Mouse (Mus musculus) midbrain, embryonic 11.5 days (tissue): ENCODE measurements at regions not wholly inside any gene's neighbourhood (a gene's known extent, or its start where the extent isn't known, plus 50 kb on each side); places are given as distances from the start of the nearest gene placed in this dataset.
A peak's percentile ranks its signal among the peaks of the same experiment; 100 is the strongest.

Experiments used
- ATAC-seq: fragments of 200-750 bp; cut with Nextera tagmentation; 2 replicates; pipeline ENCODE4 v1.8.0; 2017; ENCODE audit warnings: moderate TSS enrichment, moderate library complexity; ENCODE audit not compliant: low FRiP score
- DNase-seq: peaks from one replicate; pipeline ENCODE4 v3.0.0; 2015; ENCODE audit warnings: low spot score; ENCODE audit errors: missing footprints
- H3K27ac ChIP-seq: fragments of 300-500 bp; sonication (generic); 2 replicates; pipeline ENCODE4 v1.5.1; 2014; ENCODE audit warnings: low read depth, low read length
- H3K27me3 ChIP-seq: fragments of 300-500 bp; sonication (generic); 2 replicates; pipeline ENCODE4 v1.6.1; 2014; ENCODE audit warnings: mild to moderate bottlenecking, low read length, moderate library complexity, mixed read lengths; ENCODE audit not compliant: control insufficient read depth, insufficient read depth
- H3K36me3 ChIP-seq: fragments of 300-500 bp; sonication (generic); 2 replicates; pipeline ENCODE4 v1.6.1; 2014; ENCODE audit warnings: mild to moderate bottlenecking, low read length, moderate library complexity, mixed read lengths; ENCODE audit not compliant: control insufficient read depth, insufficient read depth
- H3K4me1 ChIP-seq: fragments of 300-500 bp; sonication (generic); 2 replicates; pipeline ENCODE4 v1.6.1; 2014; ENCODE audit warnings: low read length; ENCODE audit not compliant: control insufficient read depth, insufficient read depth
- H3K4me2 ChIP-seq: fragments of 300-500 bp; sonication (generic); 2 replicates; pipeline ENCODE4 v1.6.1; 2014; ENCODE audit warnings: mild to moderate bottlenecking, moderate library complexity
- H3K4me3 ChIP-seq: fragments of 300-500 bp; sonication (generic); 2 replicates; pipeline ENCODE4 v1.5.1; 2014; ENCODE audit warnings: low read depth, low read length
- H3K9ac ChIP-seq: fragments of 300-500 bp; sonication (generic); 2 replicates; pipeline ENCODE4 v1.6.1; 2014; ENCODE audit warnings: low read length
- H3K9me3 ChIP-seq: fragments of 300-500 bp; sonication (generic); 2 replicates; pipeline ENCODE4 v1.6.1; 2016; ENCODE audit warnings: low read length; ENCODE audit not compliant: control insufficient read depth
- WGBS: fragments of 180-500 bp; shearing (Covaris S2); extraction: QIAGEN DNeasy Blood & Tissue Kit; methylation state at CpG from one replicate; pipeline ENCODE4 v1.1.7; 2014; 5-methylcytosine and 5-hydroxymethylcytosine counted together

- 91% methylated on average over 3 of the region's 3 CpGs for WGBS
Observed at GRCm38 (mm10) chr13:60507611-60508010, 94.1 kb upstream of the Dapk1 start.

GRCm38 (mm10) chr13:60508054-60508453 lies 93.7 kb upstream of the Dapk1 start:
- DNase-seq = no peak
- H3K9me3 ChIP-seq = no peaks in the 10 kb centered on the region
- WGBS = 81% methylated on average over 4 of the region's 4 CpGs
- H3K4me2 ChIP-seq = no peak overlapping the region
- no peak overlapping the region for H3K9ac ChIP-seq
- no peak for ATAC-seq
- H3K27me3 ChIP-seq = no peaks in the 10 kb centered on the region
- no peaks in the 10 kb centered on the region for H3K4me1 ChIP-seq
- H3K36me3 ChIP-seq = no peaks in the 10 kb centered on the region
- H3K4me3 ChIP-seq = no peak overlapping the region
- no peak overlapping the region for H3K27ac ChIP-seq

More at GRCm38 (mm10) chr13:60507611-60508010, 94.1 kb upstream of the Dapk1 start:
- Histone ChIP-seq H3K9ac (no peak overlapping the region), H3K36me3 (no peaks in the 10 kb centered on the region), H3K4me2 (no peak overlapping the region), H3K9me3 (no peaks in the 10 kb centered on the region), H3K4me3 (no peak overlapping the region), H3K27ac (no peak overlapping the region), H3K4me1 (no peaks in the 10 kb centered on the region), H3K27me3 (no peaks in the 10 kb centered on the region)
- no peak for DNase-seq
- no peak for ATAC-seq

GRCm38 (mm10) chr13:60508856-60509255 lies 92.9 kb upstream of the Dapk1 start:
- H3K9me3 ChIP-seq = no peaks in the 10 kb centered on the region
- H3K9ac ChIP-seq = no peak overlapping the region
- no peak overlapping the region for H3K4me2 ChIP-seq
- no peak overlapping the region for H3K27ac ChIP-seq
- H3K4me1 ChIP-seq = no peaks in the 10 kb centered on the region
- no peak overlapping the region for H3K4me3 ChIP-seq
- no peaks in the 10 kb centered on the region for H3K36me3 ChIP-seq
- ATAC-seq (no peak), DNase-seq (no peak)
- 83% methylated on average over 5 of the region's 5 CpGs for WGBS
- no peaks in the 10 kb centered on the region for H3K27me3 ChIP-seq

GRCm38 (mm10) chr13:60511101-60511500 lies 90.6 kb upstream of the Dapk1 start:
- 91% methylated on average over 7 of the region's 7 CpGs for WGBS
- no peaks in the 10 kb centered on the region for H3K9me3 ChIP-seq
- DNase-seq = no peak
- H3K4me1 ChIP-seq = no peaks in the 10 kb centered on the region
- H3K9ac ChIP-seq = no peak overlapping the region
- no peak for ATAC-seq
- no peaks in the 10 kb centered on the region for H3K27me3 ChIP-seq
- H3K36me3 ChIP-seq = no peaks in the 10 kb centered on the region
- no peak overlapping the region for H3K4me3 ChIP-seq
- no peak overlapping the region for H3K27ac ChIP-seq
- H3K4me2 ChIP-seq = no peak overlapping the region

GRCm38 (mm10) chr13:60511628-60512027 lies 90.1 kb upstream of the Dapk1 start:
- Histone ChIP-seq H3K4me1 (no peaks in the 10 kb centered on the region), H3K36me3 (no peaks in the 10 kb centered on the region), H3K4me2 (no peak overlapping the region), H3K27ac (no peak overlapping the region), H3K9me3 (no peaks in the 10 kb centered on the region), H3K4me3 (no peak overlapping the region), H3K27me3 (no peaks in the 10 kb centered on the region), H3K9ac (no peak overlapping the region)
- DNase-seq (no peak), ATAC-seq (no peak)
- 89% methylated on average over 8 of the region's 8 CpGs for WGBS

- Histone ChIP-seq H3K27me3 (no peaks in the 10 kb centered on the region), H3K36me3 (no peaks in the 10 kb centered on the region), H3K4me1 (no peaks in the 10 kb centered on the region), H3K4me3 (no peak overlapping the region), H3K4me2 (no peak overlapping the region), H3K27ac (no peak overlapping the region), H3K9ac (no peak overlapping the region), H3K9me3 (no peaks in the 10 kb centered on the region)
- ATAC-seq = peak; percentile 38
- DNase-seq = no peak
- WGBS = 47% methylated on average over 7 of the region's 7 CpGs
Observed at GRCm38 (mm10) chr13:60513756-60514155, 88.0 kb upstream of the Dapk1 start.

GRCm38 (mm10) chr13:60514806-60515205 lies 86.9 kb upstream of the Dapk1 start:
- 89% methylated on average over 9 of the region's 9 CpGs for WGBS

GRCm38 (mm10) chr13:60518010-60518409 lies 83.7 kb upstream of the Dapk1 start:
- no peak overlapping the region for H3K4me2 ChIP-seq
- DNase-seq (no peak), ATAC-seq (no peak)
- no peak overlapping the region for H3K9ac ChIP-seq
- H3K27ac ChIP-seq = no peak overlapping the region
- no peaks in the 10 kb centered on the region for H3K36me3 ChIP-seq
- no peak overlapping the region for H3K4me3 ChIP-seq
- 89% methylated on average over 2 of the region's 2 CpGs for WGBS
- H3K27me3 ChIP-seq = no peaks in the 10 kb centered on the region
- H3K4me1 ChIP-seq = no peaks in the 10 kb centered on the region
- no peaks in the 10 kb centered on the region for H3K9me3 ChIP-seq

More at GRCm38 (mm10) chr13:60514806-60515205, 86.9 kb upstream of the Dapk1 start:
- H3K9me3 ChIP-seq = no peaks in the 10 kb centered on the region
- H3K4me1 ChIP-seq = no peaks in the 10 kb centered on the region
- ATAC-seq = no peak
- no peak overlapping the region for H3K9ac ChIP-seq
- no peak overlapping the region for H3K4me3 ChIP-seq
- no peak for DNase-seq
- no peak overlapping the region for H3K4me2 ChIP-seq
- H3K27ac ChIP-seq = no peak overlapping the region
- no peaks in the 10 kb centered on the region for H3K27me3 ChIP-seq
- H3K36me3 ChIP-seq = no peaks in the 10 kb centered on the region

- H3K4me1 ChIP-seq = no peaks in the 10 kb centered on the region
- no peaks in the 10 kb centered on the region for H3K36me3 ChIP-seq
- WGBS = 70% methylated on average over 4 of the region's 4 CpGs
- no peaks in the 10 kb centered on the region for H3K9me3 ChIP-seq
- ATAC-seq (no peak), DNase-seq (no peak)
- no peak overlapping the region for H3K4me2 ChIP-seq
- H3K27ac ChIP-seq = no peak overlapping the region
- H3K4me3 ChIP-seq = no peak overlapping the region
- H3K9ac ChIP-seq = no peak overlapping the region
- no peaks in the 10 kb centered on the region for H3K27me3 ChIP-seq
Observed at GRCm38 (mm10) chr13:60519708-60520107, 82.0 kb upstream of the Dapk1 start.
